Mouse (Mus musculus) thymus, adult 2 months (tissue): ENCODE results near the gene Parvb.

Experiments
- CTCF ChIP-seq: fragments of 200-500 bp; IDR thresholded peaks from 2 replicates; pipeline ENCODE4 v1.5.1; 2012; ENCODE audit warnings: mild to moderate bottlenecking, control low read depth, low read length, moderate library complexity, borderline replicate concordance; ENCODE audit not compliant: control insufficient read depth, poor library complexity, insufficient read depth; ENCODE audit errors: extremely low read depth
- POLR2A ChIP-seq: fragments of 200-500 bp; IDR thresholded peaks from 2 replicates; pipeline ENCODE4 v1.6.1; 2012; ENCODE audit warnings: mild to moderate bottlenecking, low read length, control low read depth, moderate library complexity; ENCODE audit not compliant: control insufficient read depth, poor library complexity, insufficient read depth; ENCODE audit errors: extremely low read depth

DNA sequence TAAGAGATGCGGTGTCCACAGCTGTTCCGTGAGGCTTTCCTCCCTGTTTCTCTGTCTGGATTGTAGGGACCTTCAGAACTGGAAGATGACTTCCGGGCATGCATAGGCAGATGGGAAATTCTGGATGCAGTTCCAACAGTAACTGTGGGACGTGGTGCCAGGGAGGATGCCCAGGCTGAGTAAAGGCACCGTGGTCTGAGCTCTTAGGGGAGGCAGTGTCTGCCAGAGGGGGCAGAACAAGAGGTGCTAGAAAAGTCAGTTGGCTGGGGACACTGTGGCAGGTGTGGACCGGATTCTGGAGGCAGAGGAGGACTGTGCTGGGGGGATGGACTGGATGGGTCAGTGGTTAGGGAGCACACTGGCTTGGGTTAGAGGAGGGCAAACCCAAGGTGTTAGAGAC lies 30.8 kb downstream of the Parvb start:
- TF ChIP-seq CTCF (no peak), POLR2A (no peak)
